Mouse (Mus musculus): Measurements from ENCODE around the gene Csf2ra. TPM values are rescaled to one million over a fixed set of nuclear protein-coding genes. Genes with fewer than 3 reads are reported as not detected.
A peak's percentile ranks its signal among the peaks of the same experiment; 100 is the strongest.
"Not testable (repeated sequence)": the region's sequence is repeated elsewhere in the genome, so short reads cannot be mapped to it uniquely, and the experiment has no call there.

Gene Csf2ra
- 35.7 and 39.5 TPM in 2 replicates for polyA plus RNA-seq (2016; fragmentation: Nextera tagmentation; extraction: Ambion mirVana)

DNA sequence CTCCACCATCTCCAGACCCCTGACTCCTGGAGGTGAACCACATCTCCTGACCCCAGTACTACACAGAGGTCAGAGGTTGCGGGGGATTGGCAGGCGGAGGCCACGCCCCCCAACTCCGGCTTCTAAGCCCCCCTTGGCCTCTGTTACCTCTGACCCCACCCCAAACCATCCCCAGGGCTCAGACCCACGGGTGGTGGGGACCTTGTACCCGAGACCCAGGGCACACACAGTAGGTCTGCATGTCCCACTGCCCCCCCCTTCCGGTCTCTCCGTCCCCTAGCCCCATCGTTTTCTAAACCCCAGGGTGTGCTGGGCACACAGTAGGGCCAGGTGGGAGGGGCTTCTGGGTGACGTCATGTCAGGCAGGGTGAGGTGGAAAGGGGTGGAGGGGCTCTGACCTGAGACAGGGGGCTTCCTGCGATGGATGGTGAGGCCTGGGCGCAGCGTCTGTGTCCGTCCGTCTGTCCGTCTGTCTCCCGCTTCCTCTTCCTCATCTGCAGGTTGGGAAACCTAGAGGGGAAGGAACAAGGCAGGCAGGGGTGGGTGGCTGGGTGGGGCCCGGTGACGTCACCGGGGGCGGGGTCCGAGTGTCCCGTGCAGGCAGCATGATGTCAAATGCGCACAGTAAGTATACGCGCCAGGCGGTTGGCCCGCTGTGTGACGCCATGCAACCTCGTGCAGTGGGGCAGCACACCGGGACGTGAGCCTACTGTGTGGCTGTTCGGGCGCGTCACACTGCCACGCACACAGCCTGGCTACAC is at the start of gene Csf2ra:
Gene Csf2ra, minus strand, starts transcription at position 489 of the 761 bp plus-strand sequence.
- Histone ChIP-seq H3K4me2 (peak within 1 kb of the TSS; percentile 71), H3K9me3 (replicated peaks) (peaks cover 11% of the 10 kb centered on the region), H3K4me1 (replicated peaks) (no peaks in the 10 kb centered on the region), H3K27me3 (replicated peaks) (no peaks in the 10 kb centered on the region), H3K9ac (peak within 1 kb of the TSS; percentile 45), H3K36me3 (0 out of 2 replicates have a peak, but pooled peaks cover 8% of the 10 kb centered on the region), H3K4me3 (peak within 1 kb of the TSS; percentile 60), H3K27ac (ENCODE audit: poor library complexity, severe bottlenecking) (peak within 1 kb of the TSS; percentile 78)
- WGBS = 49% methylated on average over 36 of the region's 36 CpGs
- ATAC-seq (ENCODE audit: insufficient number of reproducible peaks, low FRiP score) = no peak

DNA sequence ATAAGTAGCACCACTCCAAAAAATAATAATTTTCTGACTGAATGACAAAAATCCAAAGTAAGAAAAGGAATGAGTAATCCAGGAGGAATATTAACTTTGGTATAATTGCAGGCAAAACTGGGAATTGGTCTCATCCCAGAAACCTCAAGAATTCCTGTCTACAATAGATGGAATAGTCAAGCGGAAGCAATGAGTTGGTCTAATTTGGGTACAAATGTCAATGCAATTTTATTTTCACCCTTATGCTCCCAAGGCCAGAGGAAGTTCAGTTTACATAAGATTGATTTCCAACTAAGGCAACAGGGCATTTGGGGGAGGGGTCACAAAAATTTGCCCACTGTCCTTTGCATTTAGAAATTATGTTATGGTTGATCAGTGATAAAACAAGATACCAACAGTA is 47.2 kb upstream of the Csf2ra start:
- Histone ChIP-seq H3K4me2 (no peak overlapping the region), H3K4me1 (replicated peaks) (no peaks in the 10 kb centered on the region), H3K27ac (ENCODE audit: poor library complexity, severe bottlenecking) (no peak overlapping the region), H3K9me3 (replicated peaks) (no peaks in the 10 kb centered on the region), H3K36me3 (no peaks in the 10 kb centered on the region), H3K9ac (no peak overlapping the region), H3K4me3 (no peak overlapping the region), H3K27me3 (replicated peaks) (0 out of 2 replicates have a peak, but pooled peaks cover 4% of the 10 kb centered on the region)
- ATAC-seq (ENCODE audit: insufficient number of reproducible peaks, low FRiP score) = no peak
- WGBS = 83% methylated on average over 1 of the region's 1 CpGs

DNA sequence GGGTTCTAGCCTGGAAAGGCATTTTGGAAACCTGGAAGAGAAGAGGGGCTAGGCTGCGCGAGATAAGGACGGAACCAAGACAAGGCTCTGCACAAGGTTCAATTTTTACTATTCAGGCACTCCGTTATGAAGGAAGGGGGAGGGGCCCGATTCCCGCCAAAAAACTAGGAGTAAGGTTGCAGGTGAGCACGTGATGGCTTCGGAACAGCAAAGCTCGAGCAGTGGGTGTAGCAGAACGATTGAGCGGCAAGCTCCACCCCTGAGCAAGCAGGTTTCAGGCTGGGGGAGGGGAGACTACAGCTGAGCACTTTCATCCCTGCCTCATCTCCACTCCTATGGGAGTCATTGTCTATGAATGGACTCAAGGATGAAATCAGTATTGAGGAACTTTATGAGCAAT is 40.9 kb upstream of the Csf2ra start:
- not testable (repeated sequence) for H3K27ac ChIP-seq (ENCODE audit: poor library complexity, severe bottlenecking); H3K9ac ChIP-seq

DNA sequence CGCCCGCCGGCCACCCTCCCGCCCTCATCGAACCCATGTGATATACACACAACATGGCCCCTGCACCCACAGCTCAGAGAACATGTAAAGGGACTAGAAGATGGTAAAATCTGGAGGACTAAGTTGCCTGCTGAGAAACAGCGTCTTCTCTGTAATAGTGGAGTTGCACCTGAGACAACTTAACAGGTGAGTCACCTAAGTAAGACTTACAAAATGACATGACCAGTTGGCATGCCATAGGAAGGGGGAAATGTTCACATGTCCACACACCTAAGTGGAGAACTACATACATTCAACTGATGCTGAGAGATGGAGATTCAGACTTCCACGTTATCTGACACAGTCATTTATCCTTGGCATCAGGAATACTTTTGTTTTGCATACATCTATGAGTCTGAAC is 38.9 kb upstream of the Csf2ra start:
- no peak overlapping the region for H3K27ac ChIP-seq (ENCODE audit: poor library complexity, severe bottlenecking)
- no peak overlapping the region for H3K4me2 ChIP-seq
- H3K9me3 ChIP-seq (replicated peaks) = no peaks in the 10 kb centered on the region
- no peak for ATAC-seq (ENCODE audit: insufficient number of reproducible peaks, low FRiP score)
- H3K4me3 ChIP-seq = no peak overlapping the region
- no peaks in the 10 kb centered on the region for H3K36me3 ChIP-seq
- 19% methylated on average over 7 of the region's 7 CpGs for WGBS
- 0 out of 2 replicates have a peak, but pooled peaks cover 3% of the 10 kb centered on the region for H3K4me1 ChIP-seq (replicated peaks)
- H3K9ac ChIP-seq = no peak overlapping the region
- no peaks in the 10 kb centered on the region for H3K27me3 ChIP-seq (replicated peaks)

More for the DNA sequence above, 40.9 kb upstream of the Csf2ra start:
- H3K4me3 ChIP-seq; H3K9me3 ChIP-seq (replicated peaks); H3K27me3 ChIP-seq (replicated peaks); H3K4me1 ChIP-seq (replicated peaks); H3K36me3 ChIP-seq; ATAC-seq (ENCODE audit: insufficient number of reproducible peaks, low FRiP score): not testable (repeated sequence)
- H3K4me2 ChIP-seq = peak overlapping the region; percentile 33; the same call in 1 of the 2 replicates
- WGBS = 24% methylated on average over 11 of the region's 11 CpGs

DNA sequence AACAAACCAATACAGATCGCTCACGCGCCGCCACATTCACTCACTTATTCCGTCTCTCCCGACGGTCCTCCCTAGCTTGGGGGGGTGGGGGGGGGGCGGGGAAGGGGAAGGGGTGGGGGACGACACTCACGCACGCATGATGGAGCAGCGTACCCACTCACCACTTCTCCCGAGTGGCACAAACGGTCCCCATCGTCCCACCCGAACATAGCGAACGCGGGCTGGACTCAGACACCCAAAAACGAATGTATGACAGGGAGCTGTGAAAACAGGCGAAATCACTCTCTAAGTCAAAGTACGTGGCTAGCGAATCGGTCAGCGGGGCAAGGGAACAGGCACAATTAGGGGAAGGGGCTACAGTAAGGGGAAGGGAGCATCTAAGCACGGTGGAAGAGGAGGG is 38.4 kb upstream of the Csf2ra start:
- no peak overlapping the region for H3K4me3 ChIP-seq
- no peak overlapping the region for H3K27ac ChIP-seq (ENCODE audit: poor library complexity, severe bottlenecking)
- no peaks in the 10 kb centered on the region for H3K36me3 ChIP-seq
- 2% methylated on average over 26 of the region's 26 CpGs for WGBS
- H3K4me2 ChIP-seq = no peak overlapping the region
- H3K9me3 ChIP-seq (replicated peaks) = no peaks in the 10 kb centered on the region
- H3K27me3 ChIP-seq (replicated peaks) = no peaks in the 10 kb centered on the region
- 0 out of 2 replicates have a peak, but pooled peaks cover 3% of the 10 kb centered on the region for H3K4me1 ChIP-seq (replicated peaks)
- ATAC-seq (ENCODE audit: insufficient number of reproducible peaks, low FRiP score) = no peak
- no peak overlapping the region for H3K9ac ChIP-seq

DNA sequence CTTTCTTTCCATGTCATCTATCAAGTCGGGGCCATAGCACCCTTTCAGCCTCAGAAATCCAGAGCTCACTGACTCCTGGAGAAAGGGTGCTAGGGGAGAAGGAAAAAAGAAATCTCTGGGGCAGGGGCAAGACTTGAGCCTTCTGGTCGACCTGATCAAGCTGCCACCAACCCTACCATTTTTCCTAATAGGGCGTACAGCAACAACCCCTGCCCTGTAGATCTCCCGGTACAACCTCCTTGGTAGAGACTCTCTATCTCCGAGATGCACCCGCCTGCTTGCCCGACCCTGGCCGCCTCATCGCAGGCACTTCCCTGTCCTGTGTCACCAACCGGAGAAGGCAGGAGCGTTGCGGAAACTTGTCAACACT is 38.0 kb upstream of the Csf2ra start:
- no peaks in the 10 kb centered on the region for H3K9me3 ChIP-seq (replicated peaks)
- no peaks in the 10 kb centered on the region for H3K27me3 ChIP-seq (replicated peaks)
- no peak for ATAC-seq (ENCODE audit: insufficient number of reproducible peaks, low FRiP score)
- H3K4me2 ChIP-seq = no peak overlapping the region
- H3K27ac ChIP-seq (ENCODE audit: poor library complexity, severe bottlenecking) = no peak overlapping the region
- H3K9ac ChIP-seq = no peak overlapping the region; the same call in 1 of the 2 replicates
- 1% methylated on average over 12 of the region's 12 CpGs for WGBS
- H3K36me3 ChIP-seq = no peaks in the 10 kb centered on the region
- H3K4me1 ChIP-seq (replicated peaks) = 0 out of 2 replicates have a peak, but pooled peaks cover 3% of the 10 kb centered on the region
- no peak overlapping the region for H3K4me3 ChIP-seq

DNA sequence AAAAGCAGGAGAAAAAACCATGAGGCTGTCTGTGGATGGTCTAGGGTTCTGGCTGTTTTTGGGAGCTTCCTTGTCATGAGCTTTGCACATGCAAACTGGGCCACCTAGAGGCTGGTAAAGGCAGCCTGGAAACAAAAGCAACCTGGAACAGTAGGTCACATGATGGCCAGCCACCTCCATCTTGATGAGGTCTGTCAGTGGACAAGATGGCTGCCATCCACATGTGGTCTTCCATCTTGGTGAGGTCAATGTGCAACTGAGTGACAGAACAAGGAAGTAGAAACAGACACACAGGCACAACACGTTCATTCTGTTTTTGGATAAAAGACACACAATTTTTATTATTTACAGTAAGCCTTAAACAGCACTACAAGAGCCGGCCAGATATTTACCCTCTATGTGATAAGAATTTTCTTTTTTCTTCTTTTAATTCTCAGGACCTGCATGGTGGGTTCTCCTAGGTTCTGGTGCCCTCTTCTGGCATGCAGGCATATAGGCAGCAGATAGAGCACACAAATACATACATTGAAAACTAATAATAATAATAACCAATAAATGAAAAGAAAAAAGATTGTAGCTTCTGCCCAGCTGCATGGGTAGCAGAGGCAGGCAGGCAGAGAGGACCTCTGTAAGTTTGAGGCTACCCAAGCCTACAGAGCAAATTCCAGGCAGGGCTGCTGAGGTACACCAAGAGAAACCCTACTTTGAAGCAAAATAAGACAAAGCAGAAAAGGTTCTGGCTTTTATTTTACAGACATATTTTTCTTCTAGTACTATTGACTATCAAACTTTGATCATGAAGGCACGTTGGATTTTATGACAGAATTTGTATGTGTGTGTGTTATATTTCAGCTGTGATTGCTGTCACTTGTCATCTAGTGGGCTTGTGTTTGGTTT is 37.4 kb upstream of the Csf2ra start:
- H3K4me2 ChIP-seq = no peak overlapping the region
- peak; percentile 19; the same call in 1 of the 2 replicates for ATAC-seq (ENCODE audit: insufficient number of reproducible peaks, low FRiP score)
- H3K36me3 ChIP-seq = no peaks in the 10 kb centered on the region
- H3K27ac ChIP-seq (ENCODE audit: poor library complexity, severe bottlenecking) = no peak overlapping the region
- 0 out of 2 replicates have a peak, but pooled peaks cover 3% of the 10 kb centered on the region for H3K4me1 ChIP-seq (replicated peaks)
- no peak overlapping the region; the same call in 1 of the 2 replicates for H3K9ac ChIP-seq
- H3K27me3 ChIP-seq (replicated peaks) = no peaks in the 10 kb centered on the region
- no peak overlapping the region for H3K4me3 ChIP-seq
- H3K9me3 ChIP-seq (replicated peaks) = no peaks in the 10 kb centered on the region
- 23% methylated on average over 3 of the region's 3 CpGs for WGBS

DNA sequence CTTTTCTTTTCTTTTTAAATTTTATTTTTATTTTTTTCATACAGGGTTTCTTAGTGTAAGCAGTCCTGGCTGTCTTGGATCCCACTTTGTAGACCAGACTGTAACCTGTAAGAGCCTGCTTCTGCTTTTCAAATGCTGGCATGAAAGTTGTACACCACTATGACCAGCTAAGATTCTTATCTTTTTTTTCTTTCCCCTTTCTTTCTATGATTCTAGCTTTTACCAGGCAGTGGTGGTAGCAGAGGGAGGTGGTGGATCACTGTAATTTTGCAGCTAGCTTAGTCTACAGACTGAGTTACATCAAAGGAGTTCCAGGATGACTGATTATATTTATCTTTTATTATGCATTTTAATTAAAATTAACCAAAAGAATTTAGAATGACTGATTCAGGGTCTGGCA is 36.7 kb upstream of the Csf2ra start:
- H3K9me3 ChIP-seq (replicated peaks) = no peaks in the 10 kb centered on the region
- no peak overlapping the region for H3K4me3 ChIP-seq
- no peak overlapping the region for H3K27ac ChIP-seq (ENCODE audit: poor library complexity, severe bottlenecking)
- H3K4me2 ChIP-seq = no peak overlapping the region
- no peaks in the 10 kb centered on the region for H3K36me3 ChIP-seq
- no peak overlapping the region for H3K9ac ChIP-seq
- H3K27me3 ChIP-seq (replicated peaks) = no peaks in the 10 kb centered on the region
- ATAC-seq (ENCODE audit: insufficient number of reproducible peaks, low FRiP score) = no peak
- H3K4me1 ChIP-seq (replicated peaks) = 0 out of 2 replicates have a peak, but pooled peaks cover 3% of the 10 kb centered on the region

DNA sequence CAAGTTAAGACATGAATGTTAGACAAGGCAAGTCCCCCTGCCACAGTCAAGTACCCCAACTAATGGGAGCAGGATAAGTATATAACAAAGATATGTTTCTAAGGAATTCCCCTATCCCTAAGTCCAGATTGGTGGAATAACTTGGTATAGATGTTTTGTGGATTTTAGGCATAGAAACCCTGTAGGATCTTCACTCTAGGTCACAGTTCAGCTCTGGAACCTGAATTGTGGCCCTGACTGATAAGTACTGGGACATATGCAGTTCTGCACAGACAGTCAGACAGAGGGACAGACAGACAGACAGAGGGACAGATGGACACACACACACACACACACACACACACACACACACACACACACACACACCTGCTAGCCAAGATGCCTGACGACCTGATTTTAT is 36.0 kb upstream of the Csf2ra start:
- ATAC-seq (ENCODE audit: insufficient number of reproducible peaks, low FRiP score) = no peak
- Histone ChIP-seq H3K4me1 (replicated peaks) (0 out of 2 replicates have a peak, but pooled peaks cover 3% of the 10 kb centered on the region), H3K9me3 (replicated peaks) (no peaks in the 10 kb centered on the region), H3K4me2 (no peak overlapping the region), H3K27me3 (replicated peaks) (no peaks in the 10 kb centered on the region), H3K27ac (ENCODE audit: poor library complexity, severe bottlenecking) (no peak overlapping the region), H3K9ac (no peak overlapping the region), H3K36me3 (no peaks in the 10 kb centered on the region), H3K4me3 (no peak overlapping the region)
- 100% methylated on average over 1 of the region's 1 CpGs for WGBS

DNA sequence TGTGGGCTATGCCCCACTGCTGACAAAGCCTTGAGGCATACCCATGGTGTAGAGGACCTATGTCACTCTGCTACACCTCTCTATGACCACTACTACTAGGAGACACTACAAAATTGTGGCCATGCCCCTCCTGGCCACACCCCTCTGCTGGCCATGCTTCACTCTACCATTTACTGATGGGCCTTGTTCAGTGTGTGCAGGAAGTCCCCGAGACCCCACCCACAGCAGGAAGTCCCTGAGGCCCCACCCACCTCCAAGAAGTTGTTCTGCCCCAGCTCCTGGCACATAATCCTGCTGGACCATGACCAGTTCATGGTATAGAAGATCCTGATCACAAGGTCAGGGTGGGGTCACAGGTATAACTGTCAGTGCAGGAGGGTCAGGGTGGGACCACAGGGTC is 33.0 kb upstream of the Csf2ra start:
- Histone ChIP-seq H3K9me3 (replicated peaks) (no peaks in the 10 kb centered on the region), H3K27me3 (replicated peaks) (no peaks in the 10 kb centered on the region), H3K9ac (no peak overlapping the region), H3K4me3 (no peak overlapping the region), H3K4me2 (no peak overlapping the region), H3K4me1 (replicated peaks) (0 out of 2 replicates have a peak, but pooled peaks cover 3% of the 10 kb centered on the region), H3K27ac (ENCODE audit: poor library complexity, severe bottlenecking) (no peak overlapping the region), H3K36me3 (no peaks in the 10 kb centered on the region)
- 52% methylated on average over 1 of the region's 1 CpGs for WGBS
- ATAC-seq (ENCODE audit: insufficient number of reproducible peaks, low FRiP score) = peak; percentile 20; the same call in 1 of the 2 replicates

DNA sequence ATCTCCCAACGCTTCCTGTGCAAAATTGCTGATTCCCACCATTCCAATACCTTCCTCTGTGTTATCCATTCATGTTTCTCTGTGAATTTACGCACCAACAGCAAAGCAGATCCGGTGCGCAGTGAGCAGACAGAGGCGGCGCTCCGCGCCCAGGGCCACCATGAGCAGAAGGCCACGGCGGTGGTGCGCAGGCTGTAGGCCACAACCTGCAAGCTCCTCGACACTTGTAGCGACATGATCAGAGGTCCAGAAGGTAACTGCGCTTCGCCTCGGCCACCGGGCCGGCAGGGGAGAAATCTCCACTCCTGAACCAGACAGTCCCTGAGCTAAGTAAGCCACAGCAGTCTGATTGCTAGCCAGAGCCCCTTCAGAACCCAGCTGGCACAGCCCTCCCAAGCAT is 29.5 kb upstream of the Csf2ra start:
- Histone ChIP-seq H3K27ac (ENCODE audit: poor library complexity, severe bottlenecking) (no peak overlapping the region), H3K4me3 (no peak overlapping the region), H3K9ac (no peak overlapping the region), H3K9me3 (replicated peaks) (no peaks in the 10 kb centered on the region), H3K4me2 (no peak overlapping the region), H3K4me1 (replicated peaks) (no peaks in the 10 kb centered on the region), H3K27me3 (replicated peaks) (no peaks in the 10 kb centered on the region), H3K36me3 (no peaks in the 10 kb centered on the region)
- ATAC-seq (ENCODE audit: insufficient number of reproducible peaks, low FRiP score) = no peak
- WGBS = 88% methylated on average over 18 of the region's 18 CpGs
